Mouse (Mus musculus): ENCODE measurements around the gene Abca13.
"Not testable (repeated sequence)": the region's sequence is repeated elsewhere in the genome, so short reads cannot be mapped to it uniquely, and the experiment has no call there.

Abca13 gene

DNA sequence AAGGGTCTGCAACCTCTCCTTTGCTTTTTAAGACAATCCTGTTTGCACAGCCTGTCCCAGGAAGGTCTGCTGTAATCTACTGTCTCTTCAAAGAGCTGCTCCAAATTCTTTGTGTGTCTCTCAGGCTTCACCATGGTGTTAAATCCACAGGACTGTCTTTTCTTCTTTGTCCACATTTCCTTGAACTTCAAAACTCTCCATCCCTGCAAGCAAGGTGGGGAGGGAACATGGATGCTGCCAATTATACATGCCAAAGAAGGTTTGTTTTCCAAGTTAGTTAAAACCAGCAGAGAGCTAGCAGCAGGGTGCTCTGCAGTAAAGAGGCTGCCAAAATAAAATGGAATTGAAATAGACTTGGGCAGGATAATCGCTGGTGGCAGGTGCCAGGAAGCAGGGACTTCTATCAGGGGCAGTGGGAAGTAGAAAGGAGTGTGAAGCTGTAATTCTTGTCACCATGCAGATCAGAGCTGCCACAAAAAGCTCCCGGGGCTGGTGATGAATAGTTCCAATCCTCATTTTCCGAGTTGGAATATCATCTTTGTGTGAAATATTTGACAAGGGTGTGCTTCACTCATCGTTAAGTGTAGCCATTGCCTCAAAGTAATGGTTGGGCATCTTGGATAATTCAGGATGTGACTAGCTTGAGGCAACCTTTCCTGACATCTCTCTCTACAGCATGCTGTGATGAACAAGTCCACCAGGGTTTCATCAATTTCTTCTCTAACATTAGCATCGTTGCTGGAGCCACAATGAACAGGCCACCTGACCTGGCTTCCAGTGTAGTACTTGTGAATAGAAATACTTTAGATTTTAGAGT is 308.8 kb downstream of the Abca13 start:
- no peak for ATAC-seq (ENCODE audit: insufficient number of reproducible peaks, low FRiP score, low TSS enrichment)

DNA sequence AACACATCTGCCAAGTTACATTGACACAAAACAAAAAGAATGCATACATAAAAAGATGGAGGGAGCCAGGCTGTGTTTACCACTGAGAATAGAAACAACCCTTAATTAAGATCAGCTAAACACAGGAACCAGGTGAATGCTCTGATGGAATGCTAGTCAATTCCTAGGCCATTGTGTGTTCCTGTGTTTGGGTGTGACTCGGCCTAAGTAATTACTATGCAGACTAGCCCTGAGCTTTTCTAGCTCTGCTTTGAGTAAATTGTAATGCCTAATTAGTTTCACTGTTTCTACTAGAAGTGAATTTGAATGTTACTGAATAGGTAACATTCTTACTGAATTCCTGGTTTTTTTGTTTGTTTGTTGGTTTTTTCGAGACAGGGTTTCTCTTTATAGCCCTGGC is 323.2 kb downstream of the Abca13 start:
- ATAC-seq (ENCODE audit: insufficient number of reproducible peaks, low FRiP score, low TSS enrichment), result not testable (repeated sequence)

DNA sequence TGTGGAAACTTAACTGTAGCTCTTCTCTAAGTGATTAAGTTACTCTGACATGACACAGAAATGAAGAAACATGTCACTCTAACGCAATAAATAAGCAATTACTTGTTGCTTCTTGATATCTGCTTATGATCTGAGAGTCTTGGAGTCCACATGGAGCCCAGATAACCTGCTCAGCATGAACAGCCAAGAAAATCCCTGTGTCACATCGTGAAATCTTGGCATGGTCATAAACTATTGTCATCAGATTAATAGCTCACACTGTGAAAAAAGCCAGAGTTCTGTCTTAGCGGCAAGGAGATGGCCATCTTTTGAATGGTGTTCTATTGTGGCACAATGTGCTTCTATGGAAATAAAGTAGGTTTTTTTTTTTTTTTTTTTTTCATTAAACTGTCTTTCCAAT is 336.8 kb downstream of the Abca13 start:
- no peak for ATAC-seq (ENCODE audit: insufficient number of reproducible peaks, low FRiP score, low TSS enrichment)

DNA sequence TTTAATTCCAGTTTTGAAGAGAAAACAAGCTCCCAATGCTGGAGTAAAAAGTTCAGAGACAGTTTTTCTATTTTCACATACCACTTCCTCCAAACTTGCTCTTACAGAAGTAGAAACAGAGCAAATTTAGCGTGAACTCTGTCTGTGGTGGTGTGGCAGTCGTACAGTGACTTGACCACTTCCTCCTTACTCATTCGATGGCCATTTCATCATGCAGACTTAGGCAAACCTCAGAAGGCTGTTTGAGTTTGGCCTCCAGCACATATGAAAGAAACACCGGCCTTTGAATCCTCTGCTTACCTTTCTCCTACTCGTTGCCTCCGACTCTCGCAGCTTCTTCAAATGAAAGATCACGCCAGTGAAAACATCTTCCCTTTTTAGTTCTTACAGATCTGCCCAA is 340.0 kb downstream of the Abca13 start:
- ATAC-seq (ENCODE audit: insufficient number of reproducible peaks, low FRiP score, low TSS enrichment), result no peak

DNA sequence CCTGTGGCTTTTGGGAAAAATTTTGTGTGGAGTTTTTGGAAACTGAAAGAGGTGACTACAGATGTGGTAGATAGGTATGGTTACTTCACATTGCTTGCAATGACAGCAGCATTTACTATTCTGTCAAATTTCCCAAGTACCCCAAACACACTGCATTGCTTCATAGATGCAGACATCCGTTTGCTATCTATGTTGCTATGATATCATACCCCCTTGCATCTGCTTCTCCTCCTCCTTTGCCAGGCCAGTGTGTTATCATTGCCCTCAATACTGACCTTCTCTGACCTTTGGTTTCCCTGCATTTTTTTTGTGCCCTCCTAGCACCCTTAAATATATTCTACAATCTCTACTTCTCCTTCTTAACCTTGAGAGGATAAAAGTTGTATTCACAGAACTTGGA is 341.4 kb downstream of the Abca13 start:
- ATAC-seq (ENCODE audit: insufficient number of reproducible peaks, low FRiP score, low TSS enrichment), result no peak

DNA sequence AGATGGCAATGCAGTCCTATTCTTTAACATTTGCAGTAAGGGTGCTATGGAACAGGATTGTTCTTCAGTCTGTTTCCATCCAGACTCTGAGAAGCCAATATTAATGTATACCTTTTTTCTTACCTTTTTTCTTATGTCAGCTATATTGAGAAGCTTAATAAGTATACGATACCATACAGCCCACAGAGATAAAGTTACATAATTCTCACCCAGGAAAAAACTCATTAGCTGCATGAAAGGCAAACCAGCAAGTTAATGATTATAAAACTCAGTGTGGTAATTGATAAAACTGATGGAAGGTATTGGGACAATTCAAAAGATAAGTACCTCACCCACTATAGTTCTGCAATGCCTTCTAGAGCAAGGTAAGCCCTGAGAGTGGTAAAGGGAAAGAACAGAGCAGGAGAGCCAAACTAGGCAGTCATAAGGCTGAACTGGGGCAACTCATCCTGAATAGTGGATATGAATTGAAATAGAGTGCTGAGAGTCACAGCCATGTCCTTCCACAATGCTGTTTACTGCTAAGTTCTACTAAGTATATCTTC is 342.0 kb downstream of the Abca13 start:
- ATAC-seq (ENCODE audit: insufficient number of reproducible peaks, low FRiP score, low TSS enrichment), result no peak

DNA sequence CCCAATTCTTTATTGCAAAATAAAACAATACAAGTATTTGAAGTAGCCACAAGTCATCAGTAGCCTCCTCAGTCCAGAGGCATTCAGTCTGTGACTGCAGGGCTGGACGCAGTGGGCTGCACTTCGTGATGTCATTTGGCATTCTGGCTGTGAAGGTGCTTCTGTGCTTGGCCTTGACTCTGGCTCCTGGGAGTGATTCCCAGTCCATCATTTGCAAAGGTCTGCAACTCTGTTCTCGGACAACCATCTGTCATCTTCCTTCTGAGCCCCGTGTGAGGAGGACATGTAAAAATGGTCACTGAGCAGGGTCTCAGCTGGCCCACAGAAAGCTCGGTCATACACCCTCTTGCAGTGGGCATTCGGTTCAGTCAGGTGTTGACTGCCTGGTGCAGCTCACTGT is 345.1 kb downstream of the Abca13 start:
- no peak for ATAC-seq (ENCODE audit: insufficient number of reproducible peaks, low FRiP score, low TSS enrichment)

DNA sequence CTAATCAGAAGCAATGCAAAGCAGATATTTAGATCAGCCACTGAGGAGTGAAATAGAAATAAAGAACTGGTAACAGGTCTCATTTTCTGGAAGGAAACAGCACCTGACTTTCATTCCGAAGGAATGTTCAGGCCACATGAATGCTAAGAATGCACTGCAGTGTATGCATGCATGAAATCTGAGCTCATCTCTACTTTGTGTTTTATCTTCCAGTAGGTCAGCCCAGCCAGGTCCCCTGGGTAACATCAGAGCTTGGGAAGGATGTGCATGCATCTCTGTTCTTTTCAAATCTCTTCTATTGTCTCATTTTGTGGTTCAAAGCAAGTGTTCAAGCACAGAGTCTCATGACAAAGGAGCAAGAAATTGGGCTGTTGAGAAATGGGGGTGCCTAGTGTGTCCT is 346.6 kb downstream of the Abca13 start:
- no peak for ATAC-seq (ENCODE audit: insufficient number of reproducible peaks, low FRiP score, low TSS enrichment)

DNA sequence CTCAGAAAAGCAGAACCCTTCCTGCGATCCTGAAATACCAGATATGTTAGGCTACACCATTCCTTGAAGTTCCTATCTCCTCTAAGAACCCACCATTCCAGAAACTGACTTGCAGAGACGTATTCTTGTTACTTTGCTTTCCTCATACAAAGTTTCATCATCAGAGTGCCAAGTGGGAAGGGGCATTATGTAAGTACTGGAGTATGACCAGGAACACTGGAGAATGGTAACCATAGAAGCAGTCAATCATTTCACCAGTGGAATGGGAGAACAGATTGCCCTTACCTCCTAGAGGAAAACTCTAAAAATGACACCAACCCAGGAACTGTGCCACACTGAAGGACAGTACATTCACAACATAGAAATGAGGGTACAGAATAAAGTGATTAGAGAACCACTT is 368.3 kb downstream of the Abca13 start:
- ATAC-seq (ENCODE audit: insufficient number of reproducible peaks, low FRiP score, low TSS enrichment), result no peak

DNA sequence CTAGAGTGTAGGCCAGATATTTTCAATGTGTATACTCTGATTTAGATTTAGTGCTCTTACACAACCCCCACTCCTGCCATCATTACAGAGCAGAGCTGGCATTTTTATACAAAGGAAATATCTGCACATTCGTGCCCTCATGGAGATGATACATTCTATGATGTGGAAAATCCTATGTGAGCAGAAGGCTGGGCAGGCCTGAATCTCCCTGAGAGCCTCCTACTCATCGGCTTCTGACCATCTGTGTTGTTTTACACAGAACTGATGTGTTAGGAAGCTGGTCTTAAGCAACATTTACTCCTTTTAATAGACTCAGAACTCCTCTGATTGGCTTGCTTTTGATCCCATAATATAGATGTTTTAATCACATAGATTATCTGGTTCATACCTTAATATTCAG is 376.6 kb downstream of the Abca13 start:
- ATAC-seq (ENCODE audit: insufficient number of reproducible peaks, low FRiP score, low TSS enrichment), result no peak

DNA sequence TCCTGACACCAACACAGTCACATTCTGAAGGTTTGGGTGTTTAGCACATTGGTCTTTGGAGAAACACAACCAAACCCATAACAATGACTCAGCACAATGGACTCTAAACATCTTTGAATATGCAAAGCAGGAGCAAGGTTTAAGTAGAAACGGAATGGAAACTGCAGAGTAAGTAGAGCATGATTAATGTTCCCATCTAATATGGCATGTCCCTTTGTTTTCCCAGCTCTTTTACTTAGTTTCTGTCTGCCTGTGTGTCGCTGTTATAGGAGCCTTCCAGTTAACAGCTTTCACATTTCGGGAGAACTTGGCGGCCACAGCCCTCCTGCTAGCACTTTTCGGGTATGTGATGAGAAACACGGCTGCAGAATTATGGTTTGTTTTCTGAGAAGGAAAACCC is 378.6 kb downstream of the Abca13 start:
- ATAC-seq (ENCODE audit: insufficient number of reproducible peaks, low FRiP score, low TSS enrichment), result no peak

DNA sequence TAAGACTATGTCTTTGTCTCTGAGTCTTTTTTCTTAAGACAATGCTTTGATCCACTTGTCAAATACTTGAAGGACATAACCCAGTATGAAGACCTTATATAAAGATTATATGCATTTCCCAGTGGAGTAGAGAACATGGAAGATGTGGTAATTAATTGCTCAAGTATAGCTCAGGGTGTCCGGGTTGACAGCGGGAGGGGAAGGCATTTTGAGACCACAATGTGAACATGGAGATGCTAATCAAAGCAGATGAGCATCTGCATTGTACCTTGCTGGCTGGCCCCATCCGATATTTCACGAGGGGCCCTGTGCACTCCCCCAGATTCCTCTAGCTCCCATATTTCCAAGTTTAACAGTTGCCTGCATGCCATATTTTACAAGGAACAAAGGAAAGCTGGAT is 383.2 kb downstream of the Abca13 start:
- ATAC-seq (ENCODE audit: insufficient number of reproducible peaks, low FRiP score, low TSS enrichment), result no peak

DNA sequence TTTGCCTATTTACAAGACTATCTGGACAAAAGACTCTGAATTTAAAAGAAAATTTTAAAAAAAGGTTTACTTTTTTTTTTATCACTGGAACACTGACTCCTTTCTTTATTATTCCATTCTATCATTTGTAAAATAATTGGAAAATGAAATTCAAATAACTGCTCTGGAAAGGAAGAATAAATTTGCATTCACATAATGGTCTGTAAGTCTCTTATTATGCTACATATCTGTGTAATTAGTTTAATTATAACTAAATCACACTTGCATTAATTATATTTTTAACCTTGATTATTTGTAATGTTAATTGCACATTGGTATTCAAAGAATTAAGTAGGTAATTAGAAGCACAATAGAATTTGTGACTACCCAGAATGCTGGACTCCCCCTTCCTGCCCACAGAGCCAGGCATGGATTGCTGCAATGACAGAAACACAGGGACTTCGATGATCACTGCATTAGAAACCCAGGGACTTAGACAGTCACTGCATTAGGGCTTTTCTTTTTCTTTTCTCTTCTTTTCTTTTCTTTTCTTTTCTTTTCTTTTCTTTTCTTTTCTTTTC is 400.1 kb downstream of the Abca13 start:
- no peak for ATAC-seq (ENCODE audit: insufficient number of reproducible peaks, low FRiP score, low TSS enrichment)

DNA sequence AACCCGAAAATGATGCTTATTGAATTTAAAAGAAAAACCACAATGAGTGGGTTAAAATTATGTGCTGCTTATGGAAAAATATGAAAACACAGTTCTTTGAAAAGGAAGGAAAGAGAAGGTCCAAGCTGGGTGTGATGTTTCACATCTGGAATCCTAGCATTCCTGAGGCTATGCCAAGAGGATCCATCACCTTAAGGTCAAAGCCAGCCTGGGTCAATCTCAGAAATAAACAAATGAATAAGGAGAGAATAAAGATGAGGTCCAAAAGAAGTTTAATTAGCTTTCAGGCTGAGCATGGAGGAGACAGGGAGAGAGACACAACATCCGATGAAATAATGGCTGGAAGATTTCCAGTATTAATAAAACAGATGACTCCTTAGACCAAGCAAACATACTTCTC is 405.6 kb downstream of the Abca13 start:
- no peak for ATAC-seq (ENCODE audit: insufficient number of reproducible peaks, low FRiP score, low TSS enrichment)

DNA sequence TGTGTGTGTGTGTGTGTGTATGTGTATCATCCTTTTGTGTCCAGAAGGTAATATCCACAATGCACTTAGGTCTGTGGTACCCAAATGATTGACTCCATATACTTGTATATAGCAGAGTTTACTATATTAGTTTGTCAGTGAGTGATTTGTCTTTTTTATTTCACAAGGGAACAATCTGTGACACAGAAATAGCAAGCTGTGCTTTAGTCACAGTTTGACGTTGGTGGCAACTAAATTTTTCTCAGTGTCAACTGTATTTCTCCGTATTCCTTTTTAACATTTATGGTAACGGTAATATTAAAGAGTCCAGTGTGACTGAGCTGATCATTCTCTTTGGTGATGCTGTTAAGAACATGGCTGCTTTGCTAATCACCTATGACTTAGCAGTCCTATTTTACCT is 409.4 kb downstream of the Abca13 start:
- no peak for ATAC-seq (ENCODE audit: insufficient number of reproducible peaks, low FRiP score, low TSS enrichment)

DNA sequence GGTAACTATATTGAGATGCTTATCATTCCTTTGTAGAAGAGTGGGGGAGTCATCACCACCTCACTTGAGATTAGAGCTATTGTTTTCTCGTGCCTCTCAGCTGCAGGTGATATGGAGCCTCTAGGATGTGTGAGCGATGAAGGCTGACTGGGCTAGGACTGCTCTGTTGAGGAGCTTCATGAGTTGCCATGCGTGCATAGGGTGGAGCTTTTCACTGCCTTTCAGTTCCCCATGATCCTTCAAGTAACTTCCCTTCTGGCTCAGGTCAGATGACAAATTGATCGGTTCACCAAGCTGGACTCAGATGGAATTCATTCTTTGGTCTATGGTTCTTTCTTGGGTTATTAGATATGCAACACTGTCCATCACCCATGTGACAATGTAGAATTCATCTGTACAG is 410.4 kb downstream of the Abca13 start:
- no peak for ATAC-seq (ENCODE audit: insufficient number of reproducible peaks, low FRiP score, low TSS enrichment)

DNA sequence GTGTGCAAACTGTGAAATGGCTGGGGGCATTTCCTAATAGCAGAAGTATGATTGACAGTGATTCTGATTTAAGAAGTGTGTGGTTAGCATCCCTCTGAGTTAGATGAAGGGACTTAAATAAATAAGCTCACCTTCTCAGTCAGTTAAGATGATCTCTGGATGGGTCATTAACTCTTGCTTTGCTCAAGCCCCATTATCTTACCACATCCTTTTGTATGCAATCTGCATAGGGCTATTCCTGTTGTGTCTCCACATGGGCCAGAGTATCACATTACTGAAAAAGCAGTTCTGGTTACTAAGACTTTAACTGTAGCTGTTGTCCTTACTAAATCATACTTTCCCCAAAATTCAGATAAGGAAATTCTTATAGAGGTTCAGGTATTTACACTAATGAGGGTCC is 416.5 kb downstream of the Abca13 start:
- ATAC-seq (ENCODE audit: insufficient number of reproducible peaks, low FRiP score, low TSS enrichment), result no peak

DNA sequence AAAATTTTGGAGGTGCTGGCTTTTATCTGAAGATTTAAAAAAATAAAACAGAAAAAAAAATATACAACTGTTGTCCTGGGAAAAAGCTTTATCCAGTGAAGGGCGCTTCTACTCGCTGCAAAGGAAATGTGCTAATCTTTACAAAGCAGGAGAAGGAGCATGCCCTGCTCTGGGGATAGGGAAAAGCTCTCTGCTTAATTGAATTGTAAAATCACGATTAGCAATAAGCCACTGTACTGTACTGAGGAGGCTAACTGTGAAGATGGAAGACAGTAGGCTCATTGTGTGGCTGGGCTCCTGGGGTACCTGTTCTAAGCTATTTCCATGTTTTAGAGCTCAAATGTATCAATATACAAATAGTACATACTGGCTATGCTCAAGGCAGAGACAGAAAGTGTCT is 417.3 kb downstream of the Abca13 start:
- no peak for ATAC-seq (ENCODE audit: insufficient number of reproducible peaks, low FRiP score, low TSS enrichment)

DNA sequence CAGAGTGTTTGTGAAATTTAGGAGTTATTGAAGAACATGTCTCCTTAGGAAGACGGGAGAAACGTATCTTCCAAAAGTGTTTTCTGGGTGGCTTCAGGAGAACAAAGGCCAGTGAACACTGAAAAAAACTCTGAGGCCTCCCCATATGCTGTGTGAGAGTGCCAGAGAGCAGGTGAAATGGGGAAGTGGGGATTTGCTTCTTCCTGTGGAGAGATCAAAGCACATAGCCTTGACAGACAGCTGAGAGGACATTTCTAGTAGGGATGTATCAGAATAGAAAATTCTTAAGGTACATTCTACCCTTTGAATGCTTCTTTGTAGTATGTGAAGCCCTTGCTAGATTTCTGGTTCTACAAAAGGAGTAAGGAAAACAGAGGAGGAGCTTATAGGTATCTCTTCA is 424.4 kb downstream of the Abca13 start:
- no peak for ATAC-seq (ENCODE audit: insufficient number of reproducible peaks, low FRiP score, low TSS enrichment)

DNA sequence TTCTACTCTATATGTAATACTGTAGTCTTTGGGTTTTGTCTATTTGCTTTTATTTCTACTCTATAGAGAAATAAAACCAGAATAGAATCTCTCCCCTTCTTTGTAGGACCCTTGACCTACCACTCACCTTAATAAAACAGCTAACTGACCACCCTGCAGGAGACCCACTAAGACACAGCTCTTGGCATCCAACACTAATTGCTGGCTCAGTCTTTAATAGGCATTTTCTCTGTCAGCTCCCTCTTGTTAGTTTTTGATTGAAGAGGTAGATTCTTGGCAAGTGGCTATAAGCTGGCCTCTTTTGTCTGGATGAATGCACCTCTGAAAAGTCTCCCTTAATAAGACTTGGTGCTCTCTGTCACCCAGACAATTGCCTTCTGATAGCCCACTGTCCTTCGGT is 424.9 kb downstream of the Abca13 start:
- no peak for ATAC-seq (ENCODE audit: insufficient number of reproducible peaks, low FRiP score, low TSS enrichment)

DNA sequence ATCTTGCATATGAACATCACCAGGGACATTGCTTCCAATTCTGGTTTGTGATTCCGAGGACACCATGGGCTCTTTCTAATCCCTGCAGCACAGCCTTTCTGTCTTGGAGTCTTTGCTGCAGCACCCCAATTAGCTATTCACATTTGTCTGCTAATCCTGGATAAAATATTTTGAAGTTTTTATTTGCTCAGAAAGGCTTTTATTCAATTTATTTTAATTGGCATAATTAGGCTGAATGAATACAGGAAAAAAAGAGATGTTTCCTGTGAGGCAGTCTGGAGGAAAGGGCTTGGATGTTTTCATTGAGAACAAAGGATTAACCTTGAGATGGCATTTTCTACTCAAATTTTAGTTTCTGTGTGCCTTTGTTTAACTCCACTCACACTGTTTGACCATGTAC is 428.2 kb downstream of the Abca13 start:
- ATAC-seq (ENCODE audit: insufficient number of reproducible peaks, low FRiP score, low TSS enrichment), result no peak

DNA sequence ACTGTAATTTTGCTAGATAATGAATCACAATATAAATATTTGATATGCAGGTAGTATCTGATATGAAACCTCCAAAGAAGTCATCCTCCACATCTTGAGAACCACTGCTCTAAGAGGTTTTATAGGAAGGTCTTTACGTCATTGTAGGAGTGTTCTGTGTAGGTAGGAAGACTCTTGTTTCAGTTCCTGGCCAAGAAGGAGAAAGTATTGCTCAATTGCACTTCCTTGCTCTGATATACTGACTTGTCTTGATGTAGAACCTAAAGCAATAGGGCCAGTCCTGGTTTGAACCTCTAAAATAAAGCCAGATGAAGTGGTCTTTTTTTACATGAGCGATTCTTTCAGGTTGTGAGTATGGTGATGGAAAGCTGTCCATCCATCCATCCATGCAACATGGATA is 431.1 kb downstream of the Abca13 start:
- no peak for ATAC-seq (ENCODE audit: insufficient number of reproducible peaks, low FRiP score, low TSS enrichment)

Data from cerebellum, adult (tissue).